Mouse (Mus musculus): Measurements from ENCODE around the gene Gm14435. TPM values are rescaled to one million over a fixed set of nuclear protein-coding genes. Genes with fewer than 3 reads are reported as not detected.
"Not testable (repeated sequence)": the region's sequence is repeated elsewhere in the genome, so short reads cannot be mapped to it uniquely, and the experiment has no call there.

The Gm14435 gene
- polyA plus RNA-seq (2015; fragmentation: Nextera tagmentation; extraction: Ambion mirVana), result 10.0 and 12.2 TPM in 2 replicates

DNA sequence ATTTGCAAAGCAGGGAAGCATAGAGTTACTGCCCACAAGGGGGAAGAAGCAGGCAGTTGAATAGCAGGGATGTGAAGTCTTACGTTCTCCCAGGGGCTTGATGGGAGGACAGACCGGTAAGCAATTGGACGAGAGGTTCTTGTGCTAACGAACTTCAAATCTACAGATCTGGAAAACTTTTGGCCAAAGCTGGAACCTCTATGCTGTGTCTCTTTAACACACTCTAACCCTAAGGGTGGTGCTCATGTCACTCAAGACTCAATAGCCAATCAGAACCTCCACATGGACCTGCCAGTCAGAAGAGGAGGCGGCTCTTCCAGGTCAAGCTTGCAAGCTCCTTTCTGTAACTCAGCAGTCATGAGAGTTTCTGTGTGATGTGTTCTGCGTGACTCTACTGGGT is at the start of gene Gm14435:
TSS of gene Gm14435 (plus strand) at position 301 of the 400 bp plus-strand sequence.
- not testable (repeated sequence) for H3K27ac ChIP-seq (replicated peaks); ATAC-seq (ENCODE audit: low read depth); H3K4me1 ChIP-seq (replicated peaks); H3K9ac ChIP-seq; H3K9me3 ChIP-seq; H3K4me2 ChIP-seq; H3K4me3 ChIP-seq; H3K36me3 ChIP-seq; H3K27me3 ChIP-seq
- no CpG with 5 or more reads among the region's 6 CpGs for WGBS

Other genes with a start within 250 kb of the Gm14435 start
- 7.5 and 10.9 TPM in 2 replicates for gene 2210418O10Rik, start 197.0 kb upstream of the Gm14435 start, polyA plus RNA-seq (2015; fragmentation: Nextera tagmentation; extraction: Ambion mirVana)
- gene Gm11009, start 104.1 kb upstream of the Gm14435 start, polyA plus RNA-seq (2015; fragmentation: Nextera tagmentation; extraction: Ambion mirVana), result not detected in 2 replicates
- gene Gm14434, start 63.2 kb downstream of the Gm14435 start, polyA plus RNA-seq (2015; fragmentation: Nextera tagmentation; extraction: Ambion mirVana), result 7.5 and 35.4 TPM in 2 replicates
- not detected in 2 replicates for gene Zfp967, start 97.5 kb downstream of the Gm14435 start, polyA plus RNA-seq (2015; fragmentation: Nextera tagmentation; extraction: Ambion mirVana)
- gene Gm14308, start 212.8 kb downstream of the Gm14435 start, polyA plus RNA-seq (2015; fragmentation: Nextera tagmentation; extraction: Ambion mirVana), result 20.6 and 30.9 TPM in 2 replicates
- 7.5 and 8.6 TPM in 2 replicates for gene Zfp973, start 246.9 kb downstream of the Gm14435 start, polyA plus RNA-seq (2015; fragmentation: Nextera tagmentation; extraction: Ambion mirVana)

All from neural tube, embryonic 13.5 days (tissue).